Mouse (Mus musculus) heart, adult 2 months (tissue): ENCODE results near the gene Nell2. TPM values are rescaled to one million over a fixed set of nuclear protein-coding genes. Genes with fewer than 3 reads are reported as not detected.

ENCODE experiments used
- DNase-seq, 2 experiments: peaks; one replicate each; pipeline ENCODE4 v3.0.0; 2021
- H3K27ac ChIP-seq: fragments of 200-600 bp; 2 replicates; pipeline ENCODE4 v1.8.1; 2022
- H3K27me3 ChIP-seq: fragments of 200-500 bp; 2 replicates; pipeline ENCODE4 v1.6.1; 2012; ENCODE audit warnings: mild to moderate bottlenecking, low read length, inconsistent platforms, mixed read lengths; ENCODE audit not compliant: control insufficient read depth, insufficient read depth
- H3K36me3 ChIP-seq: fragments of 200-500 bp; 2 replicates; pipeline ENCODE4 v1.6.1; 2012; ENCODE audit warnings: low read length, inconsistent platforms; ENCODE audit not compliant: control insufficient read depth, insufficient read depth
- H3K4me1 ChIP-seq: fragments of 200-500 bp; 2 replicates; pipeline ENCODE4 v1.6.1; 2011; ENCODE audit warnings: low read length; ENCODE audit not compliant: control insufficient read depth, insufficient read depth
- H3K4me3 ChIP-seq: fragments of 200-600 bp; 2 replicates; pipeline ENCODE4 v1.8.1; 2022
- H3K79me2 ChIP-seq: fragments of 200-500 bp; replicated peaks from 2 replicates; pipeline ENCODE4 v1.6.1; 2012; ENCODE audit warnings: mild to moderate bottlenecking, inconsistent platforms, low read length, moderate library complexity, mixed read lengths; ENCODE audit not compliant: control insufficient read depth, insufficient read depth
- H3K9ac ChIP-seq: fragments of 200-500 bp; 2 replicates; pipeline ENCODE4 v1.6.1; 2012; ENCODE audit warnings: low read depth, mild to moderate bottlenecking, control low read depth, inconsistent platforms, low read length, mixed read lengths
- CTCF ChIP-seq: fragments of 200-600 bp; IDR thresholded peaks from 2 replicates; pipeline ENCODE4 v1.8.1; 2022; ENCODE audit warnings: antibody characterized with exemption, mild to moderate bottlenecking, moderate library complexity
- EP300 ChIP-seq: fragments of 200-500 bp; IDR thresholded peaks from 2 replicates; pipeline ENCODE4 v1.6.1; 2011; ENCODE audit warnings: low read depth, low read length, control low read depth; ENCODE audit not compliant: insufficient read depth
- POLR2A ChIP-seq: fragments of 200-500 bp; IDR thresholded peaks from 2 replicates; pipeline ENCODE4 v1.6.1; 2011; ENCODE audit warnings: mild to moderate bottlenecking, low read depth, low read length, control low read depth; ENCODE audit not compliant: insufficient read depth
- WGBS: fragments of 180-500 bp; shearing (Covaris S2); methylation state at CpG from one replicate; pipeline ENCODE4 v1.1.7; 2018; 5-methylcytosine and 5-hydroxymethylcytosine counted together
- intact Hi-C: fragments of 180-260 bp; cut with DNase I; formaldehyde crosslinking; loops from one replicate; pipeline ENCODE4 v1.15.1; 2025
- polyA plus RNA-seq: library from polyadenylated mRNA; depleted of rRNA; stranded (reverse); fragments of >200 nt; gene quantifications from 2 replicates; pipeline ENCODE4 v1.2.3, GENCODE M21; 2012
- total RNA-seq, 2 experiments: library from RNA; stranded (reverse); gene quantifications; 2 replicates each; pipeline ENCODE4 v1.2.3; 2021

Gene Nell2
- total and polyA plus RNA-seq, 3 experiments: 0.06 to 0.08 TPM; not detected in 1

DNA sequence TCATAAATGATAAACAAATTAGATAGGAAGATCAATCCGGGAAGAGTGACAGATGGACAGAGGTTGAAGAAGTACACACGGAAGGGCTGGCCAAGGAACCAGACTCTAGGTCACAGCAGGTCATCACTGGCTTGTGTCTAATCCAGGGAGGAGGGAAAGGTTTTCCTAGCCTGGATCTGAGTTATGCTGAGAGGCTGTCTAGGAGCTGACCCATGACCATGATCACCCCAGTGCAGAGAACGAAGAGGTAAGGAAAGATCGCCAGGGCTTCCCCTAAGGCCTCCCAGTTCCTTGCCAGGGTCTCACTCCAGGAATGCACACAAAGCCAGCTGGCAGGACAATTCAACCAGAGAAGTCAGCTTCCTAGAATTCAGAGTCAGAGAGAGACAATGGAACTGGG, 139.4 kb downstream of the Nell2 start:
- H3K4me3 ChIP-seq: no peak overlapping the region
- no peak overlapping the region for H3K27ac ChIP-seq
- 63% methylated on average over 4 of the region's 4 CpGs for WGBS
- TF ChIP-seq POLR2A (no peak), CTCF (no peak), EP300 (no peak)
- no peak overlapping the region for H3K9ac ChIP-seq
- H3K4me1 ChIP-seq: no peaks in the 10 kb centered on the region
- no peak for DNase-seq
- no peaks in the 10 kb centered on the region for H3K79me2 ChIP-seq
- no peaks in the 10 kb centered on the region for H3K27me3 ChIP-seq
- no peaks in the 10 kb centered on the region for H3K36me3 ChIP-seq
- intact Hi-C loops: no loop called here

DNA sequence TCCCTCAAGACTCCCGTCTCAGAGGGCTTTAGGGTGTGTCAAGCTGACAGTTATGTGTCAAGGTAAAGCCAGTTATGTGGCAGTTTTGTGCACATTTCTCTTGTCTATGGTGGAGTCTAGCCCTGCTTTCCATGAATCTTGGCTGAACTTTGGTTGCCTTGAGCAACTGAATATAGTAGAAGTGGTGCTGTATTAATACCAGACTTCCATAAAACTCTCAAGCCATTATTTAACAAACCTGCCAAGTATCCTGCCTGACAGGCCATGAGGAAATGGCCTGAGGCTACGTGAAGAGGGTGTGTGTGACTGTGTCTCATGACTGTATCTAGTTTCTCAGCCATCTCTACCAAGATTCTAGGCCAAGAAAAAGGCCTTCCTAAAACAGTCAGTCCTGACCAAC, 147.5 kb downstream of the Nell2 start:
- WGBS: 42% methylated on average over 2 of the region's 2 CpGs
- no peak overlapping the region for H3K4me3 ChIP-seq
- TF ChIP-seq POLR2A (no peak), CTCF (no peak), EP300 (no peak)
- no peak for DNase-seq
- no peaks in the 10 kb centered on the region for H3K27me3 ChIP-seq
- no peaks in the 10 kb centered on the region for H3K79me2 ChIP-seq
- H3K36me3 ChIP-seq: no peaks in the 10 kb centered on the region
- H3K9ac ChIP-seq: no peak overlapping the region
- H3K27ac ChIP-seq: no peak overlapping the region
- H3K4me1 ChIP-seq: no peaks in the 10 kb centered on the region
- intact Hi-C loops: no loop called here

DNA sequence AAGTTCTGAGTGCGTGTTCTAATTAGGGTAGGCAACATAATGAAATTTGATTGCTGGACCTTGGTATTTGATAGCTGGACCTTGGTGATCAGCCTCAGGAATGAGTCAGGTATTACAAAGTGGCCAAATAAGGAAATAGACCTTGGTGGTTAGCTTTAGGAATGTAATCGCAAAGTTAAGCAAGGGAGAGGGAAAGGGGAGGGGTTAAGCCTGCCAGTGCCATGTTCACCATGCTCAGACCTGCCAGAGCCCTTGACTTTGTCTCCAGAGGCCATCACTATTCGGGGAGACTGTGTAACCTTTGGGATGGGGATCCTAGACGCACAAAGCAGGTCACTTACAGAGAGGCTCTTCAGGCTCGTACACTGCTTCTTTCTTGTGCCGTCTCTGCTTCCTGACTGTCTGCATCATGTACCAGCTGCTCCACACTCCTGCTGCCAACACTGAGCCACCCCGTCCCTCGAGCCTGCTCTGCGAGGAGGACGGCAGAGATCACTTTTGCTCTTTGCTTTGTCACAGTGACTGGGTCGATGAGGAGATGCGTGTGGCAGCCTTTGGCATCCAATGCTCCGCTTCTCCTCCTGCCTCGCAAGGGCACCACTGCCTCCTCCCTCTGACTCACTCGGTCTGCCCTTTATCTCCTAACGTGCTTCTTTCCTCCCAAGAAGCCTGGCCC, 157.5 kb downstream of the Nell2 start:
- 66% methylated on average over 16 of the region's 16 CpGs for WGBS
- Histone ChIP-seq H3K27me3 (no peaks in the 10 kb centered on the region), H3K4me1 (no peaks in the 10 kb centered on the region), H3K9ac (no peak overlapping the region), H3K4me3 (no peak overlapping the region), H3K36me3 (no peaks in the 10 kb centered on the region), H3K27ac (no peak overlapping the region), H3K79me2 (no peaks in the 10 kb centered on the region)
- TF ChIP-seq POLR2A: no peak
- no peak for TF ChIP-seq EP300
- no peak for TF ChIP-seq CTCF
- no peak for DNase-seq
- intact Hi-C loops: no loop called here

DNA sequence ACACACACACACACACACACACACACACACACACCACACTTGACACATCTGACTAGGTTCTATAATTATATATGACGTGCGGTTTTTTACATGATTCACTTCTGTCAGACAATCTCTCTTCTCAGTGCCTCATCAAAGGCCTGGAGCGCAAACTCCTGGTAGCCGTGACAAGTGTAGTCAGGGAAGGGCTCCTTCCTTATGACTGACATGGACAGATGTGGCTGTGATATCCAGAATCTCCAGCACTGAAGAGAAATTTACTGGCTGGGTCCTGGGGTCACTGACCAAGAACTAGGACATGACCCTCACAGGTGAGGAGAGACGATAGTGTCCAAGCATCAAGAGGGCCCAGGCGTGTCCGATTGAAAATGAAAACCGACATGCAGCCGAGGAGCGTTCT, 160.2 kb downstream of the Nell2 start:
- intact Hi-C loops: no loop called here
- no peak for DNase-seq
- TF ChIP-seq POLR2A (no peak), EP300 (no peak), CTCF (no peak)
- Histone ChIP-seq H3K36me3 (no peaks in the 10 kb centered on the region), H3K4me1 (no peaks in the 10 kb centered on the region), H3K4me3 (no peak overlapping the region), H3K27me3 (no peaks in the 10 kb centered on the region), H3K27ac (no peak overlapping the region), H3K9ac (no peak overlapping the region), H3K79me2 (no peaks in the 10 kb centered on the region)
- 89% methylated on average over 10 of the region's 10 CpGs for WGBS

DNA sequence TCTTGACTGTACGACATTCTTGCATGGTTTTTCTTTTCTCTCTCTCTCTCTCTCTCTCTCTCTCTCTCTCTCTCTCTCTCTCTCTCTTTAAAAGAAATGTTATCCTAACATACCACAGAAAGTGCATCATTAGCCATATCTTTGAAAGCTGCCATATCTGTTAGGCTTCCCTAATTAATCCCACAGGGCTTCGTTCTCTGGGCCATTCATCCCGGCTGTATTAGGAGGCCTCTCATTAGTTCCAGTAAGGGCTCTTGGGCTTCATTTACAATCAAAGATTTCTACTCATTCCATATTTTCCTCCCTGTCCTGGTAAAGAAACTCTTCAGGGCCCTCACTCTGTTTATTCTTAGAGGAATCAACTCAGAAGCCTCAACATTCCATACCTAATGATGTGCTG, 161.9 kb downstream of the Nell2 start:
- Histone ChIP-seq H3K36me3 (no peaks in the 10 kb centered on the region), H3K79me2 (no peaks in the 10 kb centered on the region), H3K27ac (no peak overlapping the region), H3K4me3 (no peak overlapping the region), H3K27me3 (no peaks in the 10 kb centered on the region), H3K4me1 (no peaks in the 10 kb centered on the region), H3K9ac (no peak overlapping the region)
- intact Hi-C loops: no loop called here
- DNase-seq: no peak
- 77% methylated on average over 3 of the region's 3 CpGs for WGBS
- no peak for TF ChIP-seq EP300
- no peak for TF ChIP-seq POLR2A
- TF ChIP-seq CTCF: no peak

DNA sequence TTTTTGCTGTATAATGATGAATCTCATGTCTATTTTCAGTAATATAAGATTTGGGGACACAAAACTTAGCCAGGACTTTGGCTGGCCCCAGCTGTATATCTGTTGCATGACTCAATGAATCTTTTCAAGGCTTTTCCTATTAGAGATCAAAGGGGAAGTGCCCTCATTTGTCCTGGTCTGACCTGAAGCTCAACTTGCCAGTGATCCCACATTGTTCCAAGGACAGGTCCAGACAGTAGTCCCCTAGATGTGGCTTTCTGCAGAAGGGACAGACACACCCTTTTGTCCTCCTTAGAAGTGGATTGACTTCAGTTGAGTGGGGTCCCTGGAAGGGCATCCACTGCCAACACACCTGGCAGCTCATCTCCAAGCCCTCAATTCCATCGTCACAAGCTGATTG, 173.6 kb downstream of the Nell2 start:
- intact Hi-C loops: no loop called here
- Histone ChIP-seq H3K4me1 (no peaks in the 10 kb centered on the region), H3K36me3 (no peaks in the 10 kb centered on the region)

More for the DNA sequence above, 173.6 kb downstream of the Nell2 start:
- TF ChIP-seq POLR2A (no peak), CTCF (no peak), EP300 (no peak)
- H3K9ac ChIP-seq: no peak overlapping the region
- no peak for DNase-seq
- H3K27me3 ChIP-seq: no peaks in the 10 kb centered on the region
- H3K4me3 ChIP-seq: no peak overlapping the region
- WGBS: 75% methylated on average over 1 of the region's 1 CpGs
- no peaks in the 10 kb centered on the region for H3K79me2 ChIP-seq
- H3K27ac ChIP-seq: no peak overlapping the region
